Mouse (Mus musculus): ENCODE measurements around the gene Cux2. TPM values are rescaled to one million over a fixed set of nuclear protein-coding genes. Genes with fewer than 3 reads are reported as not detected.

The Cux2 gene
- total RNA-seq, 2 experiments from 2014 or later: 36.4 to 39.4 TPM

GRCm38 (mm10) chr5:121967520-121967919 is 82.4 kb downstream of the Cux2 start:
- DNase-seq (ENCODE audit: low spot score in 2 of 2): no peak

GRCm38 (mm10) chr5:121966940-121967339 is 83.0 kb downstream of the Cux2 start:
- DNase-seq (ENCODE audit: low spot score in 2 of 2): no peak

- no peak for DNase-seq (ENCODE audit: low spot score in 2 of 2)
Observed at GRCm38 (mm10) chr5:121962974-121963373, 86.9 kb downstream of the Cux2 start.

- no peak for DNase-seq (ENCODE audit: low spot score in 2 of 2)
Observed at GRCm38 (mm10) chr5:121962359-121962758, 87.5 kb downstream of the Cux2 start.

- no peak for DNase-seq (ENCODE audit: low spot score in 2 of 2)
Observed at GRCm38 (mm10) chr5:121961256-121961655, 88.6 kb downstream of the Cux2 start.

GRCm38 (mm10) chr5:121959688-121960087 is 90.2 kb downstream of the Cux2 start:
- DNase-seq (ENCODE audit: low spot score in 2 of 2): no peak

- no peak for DNase-seq (ENCODE audit: low spot score in 2 of 2)
Observed at GRCm38 (mm10) chr5:121958551-121958950, 91.4 kb downstream of the Cux2 start.

- DNase-seq (ENCODE audit: low spot score in 2 of 2): no peak
Observed at GRCm38 (mm10) chr5:121955806-121956205, 94.1 kb downstream of the Cux2 start.

- no peak for DNase-seq (ENCODE audit: low spot score in 2 of 2)
Observed at GRCm38 (mm10) chr5:121950175-121950574, 99.7 kb downstream of the Cux2 start.

GRCm38 (mm10) chr5:121949050-121949443 is 100.9 kb downstream of the Cux2 start:
- no peak for DNase-seq (ENCODE audit: low spot score in 2 of 2)

GRCm38 (mm10) chr5:121948302-121949049 is 101.4 kb downstream of the Cux2 start:
- peak; percentile 52 to 58 for DNase-seq (ENCODE audit: low spot score in 2 of 2)

GRCm38 (mm10) chr5:121946657-121947245 is 103.2 kb downstream of the Cux2 start:
- no peak for DNase-seq (ENCODE audit: low spot score in 2 of 2)

- DNase-seq (ENCODE audit: low spot score in 2 of 2): peak in 1 of 2 experiments; percentile 21
Observed at GRCm38 (mm10) chr5:121945819-121946218, 104.1 kb downstream of the Cux2 start.

- DNase-seq (ENCODE audit: low spot score in 2 of 2): peak in 1 of 2 experiments; percentile 16
Observed at GRCm38 (mm10) chr5:121944021-121944790, 105.7 kb downstream of the Cux2 start.

- no peak for DNase-seq (ENCODE audit: low spot score in 2 of 2)
Observed at GRCm38 (mm10) chr5:121943472-121943871, 106.4 kb downstream of the Cux2 start.

- DNase-seq (ENCODE audit: low spot score in 2 of 2): peak in 1 of 2 experiments; percentile 18
Observed at GRCm38 (mm10) chr5:121938065-121938849, 111.6 kb downstream of the Cux2 start.

- DNase-seq (ENCODE audit: low spot score in 2 of 2): no peak
Observed at GRCm38 (mm10) chr5:121930261-121930660, 119.6 kb downstream of the Cux2 start.

GRCm38 (mm10) chr5:121928362-121929000 is 121.4 kb downstream of the Cux2 start:
- no peak for DNase-seq (ENCODE audit: low spot score in 2 of 2)

GRCm38 (mm10) chr5:121926543-121926814 is 123.4 kb downstream of the Cux2 start:
- DNase-seq (ENCODE audit: low spot score in 2 of 2): no peak

GRCm38 (mm10) chr5:121925751-121926542 is 124.0 kb downstream of the Cux2 start:
- no peak for DNase-seq (ENCODE audit: low spot score in 2 of 2)

Data from layer of hippocampus, postnatal 14 days (tissue).